Mouse (Mus musculus) hindbrain, embryonic 15.5 days (tissue): Measurements from ENCODE around the gene Flrt1. TPM values are rescaled to one million over a fixed set of nuclear protein-coding genes. Genes with fewer than 3 reads are reported as not detected.
A peak's percentile ranks its signal among the peaks of the same experiment; 100 is the strongest.

Source experiments
- ATAC-seq: fragments of 200-750 bp; cut with Nextera tagmentation; 2 replicates; pipeline ENCODE4 v1.8.0; 2017; ENCODE audit warnings: low read depth, moderate number of reproducible peaks, moderate TSS enrichment; ENCODE audit not compliant: low FRiP score
- H3K27ac ChIP-seq: fragments of 300-500 bp; sonication (generic); replicated peaks from 2 replicates; pipeline ENCODE4 v1.5.1; 2015; ENCODE audit warnings: mild to moderate bottlenecking, inconsistent platforms
- H3K27me3 ChIP-seq: fragments of 300-500 bp; sonication (generic); 2 replicates; pipeline ENCODE4 v1.6.1; 2015; ENCODE audit warnings: control low read depth, inconsistent platforms
- H3K36me3 ChIP-seq: fragments of 300-500 bp; sonication (generic); 2 replicates; pipeline ENCODE4 v1.6.1; 2015; ENCODE audit warnings: control low read depth, inconsistent platforms
- H3K4me1 ChIP-seq: fragments of 300-500 bp; sonication (generic); replicated peaks from 2 replicates; pipeline ENCODE4 v1.6.1; 2015; ENCODE audit warnings: control low read depth, inconsistent platforms
- H3K4me2 ChIP-seq: fragments of 300-500 bp; sonication (generic); 2 replicates; pipeline ENCODE4 v1.6.1; 2015; ENCODE audit warnings: moderate library complexity, mild to moderate bottlenecking, inconsistent platforms
- H3K4me3 ChIP-seq: fragments of 300-500 bp; sonication (generic); 2 replicates; pipeline ENCODE4 v1.5.1; 2015; ENCODE audit warnings: mild to moderate bottlenecking, inconsistent platforms
- H3K9ac ChIP-seq: fragments of 300-500 bp; sonication (generic); 2 replicates; pipeline ENCODE4 v1.6.1; 2015; ENCODE audit warnings: inconsistent platforms
- H3K9me3 ChIP-seq: fragments of 300-500 bp; sonication (generic); 2 replicates; pipeline ENCODE4 v1.6.1; 2016; ENCODE audit warnings: control low read depth, inconsistent platforms
- WGBS: fragments of 180-500 bp; shearing (Covaris S2); methylation state at CpG from one replicate; pipeline ENCODE4 v1.1.7; 2015; 5-methylcytosine and 5-hydroxymethylcytosine counted together
- polyA plus RNA-seq: library from polyadenylated mRNA; unstranded; fragments of >200 nt; fragmentation: Nextera tagmentation; extraction: Ambion mirVana; gene quantifications from 2 replicates; pipeline ENCODE4 v1.2.1, GENCODE M21; 2015

The Flrt1 gene
- polyA plus RNA-seq, 1 experiment from 2014 or later: 9.8 TPM

- H3K27ac ChIP-seq: no peak overlapping the region
- peaks cover 62% of the 10 kb centered on the region for H3K4me1 ChIP-seq
- no peak overlapping the region for H3K4me2 ChIP-seq
Observed at GRCm38 (mm10) chr19:7112628-7113027, 7.1 kb upstream of the Flrt1 start.

GRCm38 (mm10) chr19:7111710-7112109, 6.2 kb upstream of the Flrt1 start:
- 83% methylated on average over 4 of the region's 4 CpGs for WGBS
- no peak for ATAC-seq
- no peaks in the 10 kb centered on the region for H3K9me3 ChIP-seq
- H3K27me3 ChIP-seq: no peaks in the 10 kb centered on the region
- no peak overlapping the region for H3K4me3 ChIP-seq
- H3K4me2 ChIP-seq: no peak overlapping the region
- H3K4me1 ChIP-seq: peaks cover 57% of the 10 kb centered on the region
- H3K9ac ChIP-seq: no peak overlapping the region
- no peak overlapping the region for H3K27ac ChIP-seq
- H3K36me3 ChIP-seq: no peaks in the 10 kb centered on the region

More at GRCm38 (mm10) chr19:7112628-7113027, 7.1 kb upstream of the Flrt1 start:
- no peaks in the 10 kb centered on the region for H3K36me3 ChIP-seq
- WGBS: 35% methylated on average over 3 of the region's 3 CpGs
- no peak overlapping the region for H3K4me3 ChIP-seq
- no peaks in the 10 kb centered on the region for H3K9me3 ChIP-seq
- H3K27me3 ChIP-seq: no peaks in the 10 kb centered on the region
- no peak for ATAC-seq
- H3K9ac ChIP-seq: no peak overlapping the region

- Histone ChIP-seq H3K36me3 (no peaks in the 10 kb centered on the region), H3K27ac (no peak overlapping the region), H3K27me3 (no peaks in the 10 kb centered on the region), H3K4me1 (peaks cover 54% of the 10 kb centered on the region), H3K4me3 (no peak overlapping the region), H3K9me3 (no peaks in the 10 kb centered on the region), H3K9ac (no peak overlapping the region), H3K4me2 (no peak overlapping the region)
- no peak for ATAC-seq
- WGBS: 81% methylated on average over 6 of the region's 6 CpGs
Observed at GRCm38 (mm10) chr19:7111309-7111708, 5.8 kb upstream of the Flrt1 start.

GRCm38 (mm10) chr19:7110875-7111274, 5.3 kb upstream of the Flrt1 start:
- Histone ChIP-seq H3K9ac (no peak overlapping the region), H3K9me3 (no peaks in the 10 kb centered on the region), H3K4me1 (peaks cover 55% of the 10 kb centered on the region), H3K4me3 (no peak overlapping the region), H3K27me3 (no peaks in the 10 kb centered on the region), H3K4me2 (no peak overlapping the region), H3K36me3 (no peaks in the 10 kb centered on the region), H3K27ac (no peak overlapping the region)
- 46% methylated on average over 6 of the region's 6 CpGs for WGBS
- ATAC-seq: no peak

GRCm38 (mm10) chr19:7110097-7110496, 4.6 kb upstream of the Flrt1 start:
- H3K36me3 ChIP-seq: no peaks in the 10 kb centered on the region
- no peaks in the 10 kb centered on the region for H3K27me3 ChIP-seq
- H3K4me1 ChIP-seq: peaks cover 56% of the 10 kb centered on the region
- no peak overlapping the region for H3K9ac ChIP-seq
- no peaks in the 10 kb centered on the region for H3K9me3 ChIP-seq
- no peak for ATAC-seq
- H3K27ac ChIP-seq: no peak overlapping the region
- no peak overlapping the region for H3K4me2 ChIP-seq
- H3K4me3 ChIP-seq: no peak overlapping the region
- 17% methylated on average over 5 of the region's 5 CpGs for WGBS

- Histone ChIP-seq H3K9me3 (no peaks in the 10 kb centered on the region), H3K27me3 (no peaks in the 10 kb centered on the region), H3K4me2 (no peak overlapping the region), H3K9ac (no peak overlapping the region), H3K4me3 (no peak overlapping the region), H3K4me1 (peaks cover 56% of the 10 kb centered on the region), H3K36me3 (no peaks in the 10 kb centered on the region), H3K27ac (no peak overlapping the region)
- WGBS: 58% methylated on average over 6 of the region's 6 CpGs
- ATAC-seq: no peak
Observed at GRCm38 (mm10) chr19:7108114-7108905, 2.8 kb upstream of the Flrt1 start.

- H3K9me3 ChIP-seq: no peaks in the 10 kb centered on the region
- H3K36me3 ChIP-seq: no peaks in the 10 kb centered on the region
- H3K9ac ChIP-seq: no peak overlapping the region
- H3K27me3 ChIP-seq: 0 out of 2 replicates have a peak, but pooled peaks cover 2% of the 10 kb centered on the region
- H3K4me1 ChIP-seq: peaks cover 59% of the 10 kb centered on the region
- no peak overlapping the region for H3K4me3 ChIP-seq
- no peak overlapping the region for H3K4me2 ChIP-seq
- 80% methylated on average over 4 of the region's 4 CpGs for WGBS
- no peak for ATAC-seq
- H3K27ac ChIP-seq: no peak overlapping the region
Observed at GRCm38 (mm10) chr19:7107174-7107573, 1.6 kb upstream of the Flrt1 start.

GRCm38 (mm10) chr19:7106566-7106965, 1.0 kb upstream of the Flrt1 start:
- 0 out of 2 replicates have a peak, but pooled peaks cover 2% of the 10 kb centered on the region for H3K27me3 ChIP-seq
- peaks cover 65% of the 10 kb centered on the region for H3K4me1 ChIP-seq
- no peak overlapping the region for H3K4me3 ChIP-seq
- no peak for ATAC-seq
- no peaks in the 10 kb centered on the region for H3K36me3 ChIP-seq
- no peak overlapping the region for H3K27ac ChIP-seq
- H3K9me3 ChIP-seq: no peaks in the 10 kb centered on the region
- no peak overlapping the region for H3K4me2 ChIP-seq
- no peak overlapping the region for H3K9ac ChIP-seq
- 97% methylated on average over 2 of the region's 2 CpGs for WGBS

GRCm38 (mm10) chr19:7103993-7104401, 1.5 kb downstream of the Flrt1 start:
- Histone ChIP-seq H3K9me3 (no peaks in the 10 kb centered on the region), H3K27me3 (0 out of 2 replicates have a peak, but pooled peaks cover 2% of the 10 kb centered on the region), H3K36me3 (no peaks in the 10 kb centered on the region), H3K27ac (no peak overlapping the region; the same call in 1 of the 2 replicates), H3K9ac (no peak overlapping the region), H3K4me2 (peak overlapping the region; percentile 11; the same call in 1 of the 2 replicates), H3K4me1 (peaks cover 52% of the 10 kb centered on the region), H3K4me3 (no peak overlapping the region)
- 11% methylated on average over 19 of the region's 19 CpGs for WGBS
- ATAC-seq: peak; percentile 43

DNA sequence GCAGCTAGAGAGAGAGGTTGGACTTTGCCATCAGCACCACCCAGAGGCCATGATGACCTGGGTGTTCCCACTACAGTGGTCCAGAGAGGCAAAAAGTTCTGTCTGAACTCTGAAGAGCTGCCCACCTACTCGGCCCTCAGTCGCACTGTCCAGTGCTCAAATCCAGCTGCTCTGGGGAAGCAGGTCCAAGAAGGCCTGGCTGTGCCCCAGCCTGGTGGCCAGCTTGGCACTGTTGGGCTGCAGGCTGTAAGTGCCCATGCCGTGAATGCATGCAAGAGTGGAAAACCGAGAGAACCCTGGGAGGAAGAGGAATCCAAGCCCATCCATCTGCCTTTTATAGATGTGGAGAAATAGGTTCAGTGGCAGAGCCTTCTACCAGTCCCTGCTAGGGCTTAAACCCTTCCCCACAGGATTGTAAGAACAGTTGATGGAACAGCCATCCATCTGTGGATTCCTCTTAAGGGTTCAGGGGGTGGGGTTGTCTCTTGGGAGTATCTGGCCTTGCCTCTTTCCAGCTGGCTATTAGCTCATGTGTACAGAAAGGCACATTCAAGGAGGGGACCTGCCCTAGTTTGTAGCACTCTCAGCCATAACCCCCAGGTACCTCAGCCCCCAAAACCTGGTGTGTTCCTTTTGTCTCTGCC, 2.1 kb downstream of the Flrt1 start:
- no peak for ATAC-seq
- Histone ChIP-seq H3K4me1 (peaks cover 47% of the 10 kb centered on the region), H3K36me3 (no peaks in the 10 kb centered on the region), H3K9me3 (no peaks in the 10 kb centered on the region), H3K4me3 (no peak overlapping the region), H3K27me3 (0 out of 2 replicates have a peak, but pooled peaks cover 2% of the 10 kb centered on the region), H3K27ac (no peak overlapping the region; the same call in 1 of the 2 replicates), H3K4me2 (peak overlapping the region; percentile 11; the same call in 1 of the 2 replicates), H3K9ac (no peak overlapping the region; the same call in 1 of the 2 replicates)
- 51% methylated on average over 4 of the region's 4 CpGs for WGBS

DNA sequence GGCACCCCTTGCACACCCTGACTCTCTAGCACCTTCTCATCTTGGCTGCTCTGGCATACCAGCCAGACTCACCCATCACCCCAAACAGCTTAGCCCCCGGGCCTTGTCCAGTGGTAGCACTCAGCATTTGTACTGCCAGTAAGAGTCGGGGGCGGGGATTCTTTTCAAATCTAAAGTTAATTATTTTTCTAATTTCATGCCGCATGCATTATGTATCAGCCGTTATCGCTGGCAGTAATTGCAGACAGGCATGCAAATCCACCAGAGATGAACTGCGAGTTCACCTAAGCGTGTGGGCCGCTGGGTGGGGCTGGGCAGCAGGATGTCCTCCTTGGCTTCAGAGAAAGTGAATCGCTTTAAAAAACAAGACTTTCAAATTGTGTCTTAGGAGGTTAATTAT, 3.5 kb downstream of the Flrt1 start:
- peaks cover 47% of the 10 kb centered on the region for H3K4me1 ChIP-seq
- 36% methylated on average over 10 of the region's 10 CpGs for WGBS
- 0 out of 2 replicates have a peak overlapping the region, but pooled peaks have one; percentile 13 for H3K27ac ChIP-seq
- no peak for ATAC-seq
- no peaks in the 10 kb centered on the region for H3K36me3 ChIP-seq
- H3K4me2 ChIP-seq: no peak overlapping the region
- no peak overlapping the region for H3K4me3 ChIP-seq
- no peak overlapping the region for H3K9ac ChIP-seq
- H3K9me3 ChIP-seq: no peaks in the 10 kb centered on the region
- 0 out of 2 replicates have a peak, but pooled peaks cover 2% of the 10 kb centered on the region for H3K27me3 ChIP-seq

DNA sequence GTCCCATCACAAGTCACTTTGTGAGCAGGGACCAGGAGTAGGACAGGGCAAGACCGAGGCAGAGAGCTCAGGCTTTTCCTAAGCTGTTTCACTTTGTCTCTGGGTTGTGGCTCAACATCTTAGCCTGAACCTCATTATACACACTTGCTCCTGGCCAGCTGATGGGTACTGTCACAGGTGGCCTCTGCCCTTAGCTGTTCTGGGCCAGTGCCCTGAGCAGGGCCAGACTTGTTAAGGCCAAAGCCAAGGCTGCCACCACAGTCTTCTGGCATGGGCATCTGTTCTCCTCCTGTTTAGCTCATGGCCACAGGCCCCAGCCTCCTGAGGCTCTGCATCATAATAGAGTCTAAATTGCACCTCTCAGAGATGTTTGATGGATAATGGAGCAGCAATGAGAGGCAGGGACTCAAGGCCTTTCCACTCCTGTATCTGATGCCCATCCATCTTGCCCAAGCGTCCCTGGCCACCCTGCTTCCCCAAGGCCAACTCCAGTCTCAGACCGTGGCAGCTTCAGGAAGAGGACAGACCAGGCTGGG, 5.8 kb downstream of the Flrt1 start:
- Histone ChIP-seq H3K4me1 (peaks cover 36% of the 10 kb centered on the region), H3K27ac (no peak overlapping the region), H3K4me3 (no peak overlapping the region), H3K4me2 (no peak overlapping the region), H3K9me3 (no peaks in the 10 kb centered on the region), H3K27me3 (peaks cover 2% of the 10 kb centered on the region; the same call in 1 of the 2 replicates), H3K36me3 (no peaks in the 10 kb centered on the region), H3K9ac (no peak overlapping the region)
- ATAC-seq: no peak
- 73% methylated on average over 3 of the region's 3 CpGs for WGBS
